9 mouse cellular contexts compared by ENCODE assay signal in genomic region chr11:93550908-93551307, GRCm38 (mm10).
A peak's percentile ranks its signal among the peaks of the same experiment; 100 is the strongest.
DNase-seq lines count a peak whose midpoint lies in the region; ATAC-seq and TF ChIP-seq lines count a peak whose summit lies in the region.
"Had no signal": no experiment of that assay in that cellular context is flagged by ENCODE, and none has a peak within 500 bp of the region (broad histone marks: within the 10 kb centered on the region; RNA-seq: fewer than 3 reads in every experiment).

No protein-coding gene starts in this region.

- no peak overlapping the region for H3K9ac ChIP-seq in forebrain, postnatal 0 days
- no peak overlapping the region for H3K9ac ChIP-seq in forebrain, embryonic 13.5 days
- H3K9ac ChIP-seq in neural tube, embryonic 15.5 days (replicated peaks), result no peak overlapping the region
- no peak overlapping the region for H3K9ac ChIP-seq in lung, embryonic 14.5 days

- no peak for TF ChIP-seq POLR2A in cerebellum, adult 2 months (IDR thresholded peaks at IDR 0.05; ENCODE audit: borderline replicate concordance, insufficient read depth, low read length)

- H3K4me1 ChIP-seq in forebrain, postnatal 0 days (ENCODE audit: insufficient read depth), result no peaks in the 10 kb centered on the region
- H3K4me1 ChIP-seq in forebrain, embryonic 13.5 days, result 0 out of 2 replicates have a peak, but pooled peaks cover 4% of the 10 kb centered on the region
- peaks cover 4% of the 10 kb centered on the region; the same call in 1 of the 2 replicates for H3K4me1 ChIP-seq in neural tube, embryonic 15.5 days
- peaks cover 9% of the 10 kb centered on the region for H3K4me1 ChIP-seq in cerebellum, adult 2 months (ENCODE audit: control insufficient read depth, insufficient read depth, low read length)
- H3K4me1 ChIP-seq in lung, embryonic 14.5 days (ENCODE audit: insufficient read depth), result no peaks in the 10 kb centered on the region

- no peak overlapping the region for H3K4me3 ChIP-seq in forebrain, postnatal 0 days (ENCODE audit: low read depth, low read length)
- no peak overlapping the region for H3K4me3 ChIP-seq in forebrain, embryonic 13.5 days
- no peak overlapping the region for H3K4me3 ChIP-seq in neural tube, embryonic 15.5 days (replicated peaks)
- H3K4me3 ChIP-seq in cerebellum, adult 2 months (replicated peaks; ENCODE audit: insufficient read depth, low read depth, low read length), result no peak overlapping the region
- H3K4me3 ChIP-seq in lung, embryonic 14.5 days (ENCODE audit: low read depth, low read length), result no peak overlapping the region

- no peak overlapping the region for H3K4me2 ChIP-seq in forebrain, postnatal 0 days (ENCODE audit: low read depth)
- no peak overlapping the region for H3K4me2 ChIP-seq in forebrain, embryonic 13.5 days
- H3K4me2 ChIP-seq in neural tube, embryonic 15.5 days, result no peak overlapping the region
- H3K4me2 ChIP-seq in lung, embryonic 14.5 days, result no peak overlapping the region

- no peaks in the 10 kb centered on the region for H3K9me3 ChIP-seq in forebrain, postnatal 0 days (ENCODE audit: low read length)
- H3K9me3 ChIP-seq in forebrain, embryonic 13.5 days (replicated peaks), result no peaks in the 10 kb centered on the region
- H3K9me3 ChIP-seq in neural tube, embryonic 15.5 days (replicated peaks), result no peaks in the 10 kb centered on the region
- H3K9me3 ChIP-seq in lung, embryonic 14.5 days (ENCODE audit: low read depth, low read length), result no peaks in the 10 kb centered on the region

- TF ChIP-seq CTCF in forebrain, postnatal 0 days (IDR thresholded peaks at IDR 0.05; ENCODE audit: low read depth), result peak; percentile 70
- TF ChIP-seq CTCF in cerebellum, adult 2 months (IDR thresholded peaks at IDR 0.05; ENCODE audit: borderline replicate concordance, insufficient read depth, low read depth, low read length), result peak; percentile 64
- peak; percentile 60 for TF ChIP-seq CTCF in lung, embryonic 14.5 days (IDR thresholded peaks at IDR 0.05; ENCODE audit: low read depth)

- no peaks in the 10 kb centered on the region for H3K27me3 ChIP-seq in forebrain, postnatal 0 days (ENCODE audit: insufficient read depth, low read length)
- no peaks in the 10 kb centered on the region for H3K27me3 ChIP-seq in forebrain, embryonic 13.5 days
- H3K27me3 ChIP-seq in neural tube, embryonic 15.5 days (replicated peaks), result no peaks in the 10 kb centered on the region
- no peaks in the 10 kb centered on the region for H3K27me3 ChIP-seq in cerebellum, adult 2 months (ENCODE audit: control insufficient read depth, insufficient read depth, low read length)
- H3K27me3 ChIP-seq in lung, embryonic 14.5 days (ENCODE audit: insufficient read depth, low read length), result no peaks in the 10 kb centered on the region

- no peaks in the 10 kb centered on the region for H3K36me3 ChIP-seq in forebrain, postnatal 0 days (ENCODE audit: insufficient read depth)
- H3K36me3 ChIP-seq in forebrain, embryonic 13.5 days (ENCODE audit: poor library complexity, severe bottlenecking), result no peaks in the 10 kb centered on the region
- no peaks in the 10 kb centered on the region for H3K36me3 ChIP-seq in neural tube, embryonic 15.5 days
- no peaks in the 10 kb centered on the region for H3K36me3 ChIP-seq in lung, embryonic 14.5 days (ENCODE audit: insufficient read depth)
- H3K36me3 ChIP-seq: G1E had no signal

- no peak overlapping the region for H3K27ac ChIP-seq in forebrain, postnatal 0 days (ENCODE audit: low read depth, low read length)
- no peak overlapping the region for H3K27ac ChIP-seq in forebrain, embryonic 13.5 days
- no peak overlapping the region for H3K27ac ChIP-seq in neural tube, embryonic 15.5 days (replicated peaks)
- H3K27ac ChIP-seq in cerebellum, adult 2 months (ENCODE audit: insufficient read depth, low read length), result no peak overlapping the region
- no peak overlapping the region for H3K27ac ChIP-seq in lung, embryonic 14.5 days (ENCODE audit: low read depth)

- no peak for ATAC-seq in forebrain, postnatal 0 days
- no peak; the same call in 1 of the 2 replicates for ATAC-seq in forebrain, embryonic 13.5 days
- ATAC-seq in neural tube, embryonic 15.5 days (ENCODE audit: low FRiP score), result no peak
- ATAC-seq in hematopoietic stem cell, adult 5-6 weeks (replicated peaks in 1 of 2; ENCODE audit: insufficient read depth in 1 of 2, low FRiP score in 2 of 2, low TSS enrichment in 1 of 2, low read depth in 1 of 2, poor library complexity in 2 of 2, severe bottlenecking in 2 of 2), result peak; percentile 75 to 81; a peak in 3 of 4 replicates
- ATAC-seq in lung, embryonic 14.5 days (ENCODE audit: insufficient read depth), result no peak

- WGBS in forebrain, postnatal 0 days, result 4% methylated on average over 3 of the region's 3 CpGs
- WGBS in forebrain, embryonic 13.5 days, result 6% methylated on average over 3 of the region's 3 CpGs
- WGBS in neural tube, embryonic 15.5 days, result 9% methylated on average over 3 of the region's 3 CpGs
- WGBS in cerebellum, adult 2 months, result 21% methylated on average over 3 of the region's 3 CpGs
- 6% methylated on average over 3 of the region's 3 CpGs for WGBS in lung, embryonic 14.5 days

- DNase-seq in forebrain, postnatal 0 days, result peak; percentile 50
- DNase-seq in neural tube, embryonic 10.5 days (ENCODE audit: extremely low spot score, low spot score), result peak; percentile 44
- DNase-seq in cerebellum, adult 2 months, result peak; percentile 32 to 51
- peak; percentile 67 for DNase-seq in lung, embryonic 14.5 days
- no peak for DNase-seq in c-Kit-positive CD71-positive TER-119-positive erythroid progenitor cells, embryonic 14.5 days (ENCODE audit: low spot score)

Comparison
In these comparisons a context has a peak if more than half of its experiments do, and no peak if none do; other contexts are left out.
1. ATAC-seq: peak in hematopoietic stem cell, adult 5-6 weeks (2 of 2); none in forebrain, postnatal 0 days (single experiment), forebrain, embryonic 13.5 days (single experiment), neural tube, embryonic 15.5 days (single experiment) and lung, embryonic 14.5 days (single experiment).
2. Peak in every context shown above with its lines, with median percentiles within 50 percentile points of each other: CTCF ChIP-seq.